Mouse (Mus musculus): Measurements from ENCODE around the gene Plekha7. TPM values are rescaled to one million over a fixed set of nuclear protein-coding genes. Genes with fewer than 3 reads are reported as not detected.

Gene Plekha7
- polyA plus RNA-seq (2015; fragmentation: Nextera tagmentation; extraction: Ambion mirVana), result 17.4 and 19.3 TPM in 2 replicates

DNA sequence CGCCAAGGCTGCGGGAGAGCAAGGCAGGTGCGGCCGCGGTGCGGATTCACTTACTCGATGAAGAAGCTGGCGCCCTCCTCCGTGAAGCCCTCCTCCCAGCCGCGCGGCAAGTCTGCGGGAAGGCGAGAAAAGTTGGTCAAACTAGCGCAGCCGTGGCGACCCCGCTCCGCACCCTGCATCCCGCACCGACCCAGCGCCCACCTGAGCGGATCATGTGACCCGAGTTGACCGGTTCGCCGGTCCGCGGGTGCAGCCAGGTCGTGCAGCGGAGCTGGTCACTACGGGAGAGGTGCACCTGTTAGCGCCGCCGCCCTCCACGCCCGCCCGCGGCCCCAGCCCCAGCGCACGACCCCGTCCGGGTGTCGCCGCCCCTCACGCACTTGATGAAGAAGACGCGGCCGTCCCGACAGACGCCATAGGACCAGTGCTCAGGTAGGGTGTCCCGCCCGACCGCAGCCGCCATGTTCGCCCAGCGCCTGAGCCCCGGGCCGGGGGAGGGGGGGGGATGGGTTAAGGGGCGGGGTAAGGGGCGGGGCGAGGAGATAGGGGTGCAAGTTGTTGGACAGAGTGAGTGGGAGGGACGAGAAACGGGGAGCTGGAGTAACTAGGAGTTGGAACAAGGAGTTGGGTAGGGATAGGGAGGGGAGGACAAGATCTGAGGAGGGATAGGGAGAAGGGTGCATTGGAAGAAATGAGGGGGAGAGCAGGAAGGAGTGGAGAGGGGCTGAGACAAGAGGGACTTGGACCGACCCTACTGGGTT, at the start of gene Plekha7:
Plekha7 (minus strand) TSS at position 506 of the 761 bp plus-strand sequence.
- H3K27me3 ChIP-seq (replicated peaks), result peaks cover 5% of the 10 kb centered on the region; the same call in 1 of the 2 replicates
- WGBS, result under 1% methylated on average over 58 of the region's 65 CpGs
- peak within 1 kb of the TSS; percentile 92 for H3K27ac ChIP-seq
- peaks cover 19% of the 10 kb centered on the region for H3K4me1 ChIP-seq
- no peaks in the 10 kb centered on the region for H3K9me3 ChIP-seq
- ATAC-seq (ENCODE audit: insufficient read depth, low FRiP score, low read depth), result peak; percentile 79
- H3K4me3 ChIP-seq (replicated peaks), result peak within 1 kb of the TSS; percentile 72
- no peaks in the 10 kb centered on the region for H3K36me3 ChIP-seq
- peak within 1 kb of the TSS; percentile 38 for H3K9ac ChIP-seq
- peak within 1 kb of the TSS; percentile 98 for H3K4me2 ChIP-seq

DNA sequence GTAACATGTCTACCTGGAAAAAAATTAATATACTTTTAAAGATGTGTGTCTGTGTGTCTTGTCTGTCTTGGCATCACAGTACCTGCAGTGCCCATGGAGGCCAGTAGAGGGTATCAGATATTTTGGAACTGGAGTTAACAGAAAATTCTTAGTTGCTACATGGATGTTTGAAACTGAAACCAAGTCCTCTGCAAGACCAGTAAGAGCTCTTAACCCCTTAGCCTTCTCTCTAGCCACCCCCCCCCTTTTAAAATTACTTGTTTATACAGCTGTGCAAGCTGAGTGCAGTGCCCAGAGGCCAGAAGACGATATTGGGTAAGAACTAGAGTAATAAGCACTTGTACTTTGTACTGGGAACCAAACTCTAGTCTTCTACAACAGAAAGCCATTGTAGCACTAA, 28.1 kb upstream of the Plekha7 start:
- Histone ChIP-seq H3K36me3 (peaks cover 6% of the 10 kb centered on the region; the same call in 1 of the 2 replicates), H3K9me3 (no peaks in the 10 kb centered on the region), H3K9ac (no peak overlapping the region), H3K4me1 (peaks cover 6% of the 10 kb centered on the region; the same call in 1 of the 2 replicates), H3K4me3 (replicated peaks) (no peak overlapping the region), H3K4me2 (no peak overlapping the region), H3K27ac (no peak overlapping the region), H3K27me3 (replicated peaks) (no peaks in the 10 kb centered on the region)
- 14% methylated on average over 1 of the region's 1 CpGs for WGBS
- no peak for ATAC-seq (ENCODE audit: insufficient read depth, low FRiP score, low read depth)

GRCm38 (mm10) chr7:116335133-116335532, 27.0 kb upstream of the Plekha7 start:
- Histone ChIP-seq H3K4me2 (peak overlapping the region; percentile 63), H3K4me1 (peaks cover 6% of the 10 kb centered on the region; the same call in 1 of the 2 replicates), H3K36me3 (peaks cover 15% of the 10 kb centered on the region; the same call in 1 of the 2 replicates), H3K9me3 (no peaks in the 10 kb centered on the region), H3K4me3 (replicated peaks) (peak overlapping the region; percentile 74; the same call in 1 of the 2 replicates), H3K27me3 (replicated peaks) (no peaks in the 10 kb centered on the region), H3K27ac (no peak overlapping the region), H3K9ac (no peak overlapping the region)
- no peak for ATAC-seq (ENCODE audit: insufficient read depth, low FRiP score, low read depth)
- 55% methylated on average over 6 of the region's 6 CpGs for WGBS

GRCm38 (mm10) chr7:116334669-116335038, 26.5 kb upstream of the Plekha7 start:
- peak overlapping the region; percentile 74; the same call in 1 of the 2 replicates for H3K27ac ChIP-seq
- H3K27me3 ChIP-seq (replicated peaks), result no peaks in the 10 kb centered on the region
- H3K4me2 ChIP-seq, result peak overlapping the region; percentile 63
- 14% methylated on average over 8 of the region's 8 CpGs for WGBS
- ATAC-seq (ENCODE audit: insufficient read depth, low FRiP score, low read depth), result no peak
- H3K36me3 ChIP-seq, result peaks cover 18% of the 10 kb centered on the region
- peak overlapping the region; percentile 63 for H3K9ac ChIP-seq
- H3K4me3 ChIP-seq (replicated peaks), result peak overlapping the region; percentile 74
- H3K9me3 ChIP-seq, result no peaks in the 10 kb centered on the region
- H3K4me1 ChIP-seq, result peaks cover 6% of the 10 kb centered on the region; the same call in 1 of the 2 replicates

DNA sequence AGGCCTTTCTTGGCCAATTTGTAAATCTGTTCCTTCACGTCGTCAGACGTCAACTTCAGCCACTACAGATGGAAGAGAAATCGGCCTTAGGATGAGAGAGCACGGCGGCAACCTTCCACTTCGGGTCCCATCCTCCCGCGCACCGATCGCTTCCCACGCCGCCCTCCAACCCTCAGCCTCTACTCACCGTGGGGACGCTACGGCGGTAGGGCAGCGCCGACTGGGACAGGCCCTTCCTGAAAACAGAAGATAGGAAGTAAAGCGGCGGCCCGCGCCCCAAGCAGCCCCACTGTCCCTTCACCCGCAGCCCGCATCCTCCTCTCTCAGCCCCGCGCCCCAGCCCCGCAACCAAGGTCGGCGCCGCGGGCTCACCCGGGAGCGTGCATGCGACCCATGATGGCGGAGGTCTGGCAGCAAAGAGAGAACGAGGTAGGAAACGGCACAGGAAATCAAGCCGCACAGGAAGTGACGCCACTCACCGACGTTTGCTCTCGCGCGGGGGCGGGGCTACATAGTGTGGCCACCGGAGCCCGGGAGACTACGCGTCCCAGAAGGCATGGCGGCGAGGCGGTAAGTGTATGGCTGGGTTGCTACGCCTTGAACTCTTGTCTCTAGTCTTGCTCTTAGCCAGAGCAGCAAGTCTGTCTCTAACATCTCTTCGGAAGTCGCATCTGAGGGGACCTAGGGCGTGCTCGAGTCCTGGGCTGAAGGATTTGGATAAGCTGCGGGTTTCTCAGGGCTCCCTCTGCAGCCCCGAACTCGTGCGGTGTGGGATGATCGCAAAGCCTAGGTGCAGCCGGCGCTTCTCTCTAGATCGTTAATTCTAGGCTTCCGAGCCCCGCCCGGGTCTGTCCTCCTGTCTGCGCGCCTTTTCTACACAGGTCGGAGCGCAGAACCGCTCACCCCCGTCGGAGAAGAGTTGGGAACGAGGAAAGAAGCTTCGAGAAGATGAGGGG, 25.8 kb upstream of the Plekha7 start, which contains the start of gene Rps13:
Rps13 (minus strand) TSS at position 483 of the 956 bp plus-strand sequence.
- peak within 1 kb of the TSS; percentile 99 for H3K9ac ChIP-seq
- ATAC-seq (ENCODE audit: insufficient read depth, low FRiP score, low read depth), result peak; percentile 99
- under 1% methylated on average over 78 of the region's 78 CpGs for WGBS

DNA sequence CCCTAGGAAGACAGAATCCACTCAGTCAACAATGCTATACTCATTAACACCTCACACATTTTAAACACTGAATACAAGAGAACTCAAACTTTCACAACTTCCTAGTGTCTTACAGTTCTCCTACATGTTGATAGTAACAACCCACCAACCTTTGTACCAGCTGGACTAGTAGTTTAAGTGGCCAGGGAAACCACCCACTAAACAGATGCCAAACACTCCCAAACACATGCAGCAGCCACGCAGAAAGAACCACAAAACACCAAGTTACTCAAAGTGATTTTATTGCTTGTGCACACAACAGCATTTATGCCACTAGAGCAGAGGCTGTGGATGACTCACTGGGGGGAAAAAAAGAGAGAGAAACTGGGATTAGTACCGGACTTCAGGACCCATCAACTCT, 23.1 kb upstream of the Plekha7 start:
- Histone ChIP-seq H3K9ac (no peak overlapping the region), H3K27ac (no peak overlapping the region), H3K9me3 (no peaks in the 10 kb centered on the region), H3K4me1 (peaks cover 6% of the 10 kb centered on the region; the same call in 1 of the 2 replicates), H3K4me2 (no peak overlapping the region), H3K4me3 (replicated peaks) (no peak overlapping the region), H3K36me3 (peaks cover 19% of the 10 kb centered on the region), H3K27me3 (replicated peaks) (no peaks in the 10 kb centered on the region)
- ATAC-seq (ENCODE audit: insufficient read depth, low FRiP score, low read depth), result no peak
- 88% methylated on average over 2 of the region's 2 CpGs for WGBS

More for the DNA sequence above, 25.8 kb upstream of the Plekha7 start, which contains the start of gene Rps13:
- Histone ChIP-seq H3K4me1 (peaks cover 6% of the 10 kb centered on the region; the same call in 1 of the 2 replicates), H3K4me2 (peak within 1 kb of the TSS; percentile 63), H3K36me3 (peaks cover 19% of the 10 kb centered on the region), H3K4me3 (replicated peaks) (peak within 1 kb of the TSS; percentile 74), H3K27ac (peak within 1 kb of the TSS; percentile 77), H3K27me3 (replicated peaks) (no peaks in the 10 kb centered on the region), H3K9me3 (no peaks in the 10 kb centered on the region)

DNA sequence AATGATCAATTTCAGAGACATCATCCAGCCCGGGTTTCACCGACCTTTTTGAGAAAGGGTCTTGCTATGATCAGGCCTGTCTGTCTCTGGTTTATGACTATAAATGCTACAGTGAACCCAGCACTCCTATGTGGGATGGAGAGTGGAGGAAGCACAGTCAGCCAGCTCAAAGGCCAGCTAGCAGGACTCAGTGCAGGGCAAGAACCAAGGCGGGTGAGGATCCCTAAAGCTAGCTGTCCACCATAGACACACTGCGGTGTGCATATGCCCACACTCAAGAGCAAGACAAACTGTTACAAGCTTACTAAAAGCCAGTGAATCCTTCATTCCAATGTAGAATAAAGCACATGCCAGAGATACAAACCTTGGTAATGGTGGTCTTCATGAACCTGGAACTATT, 21.7 kb upstream of the Plekha7 start:
- H3K4me2 ChIP-seq, result no peak overlapping the region
- peaks cover 6% of the 10 kb centered on the region; the same call in 1 of the 2 replicates for H3K4me1 ChIP-seq
- H3K9ac ChIP-seq, result no peak overlapping the region
- 83% methylated on average over 4 of the region's 4 CpGs for WGBS
- H3K27ac ChIP-seq, result no peak overlapping the region
- no peak for ATAC-seq (ENCODE audit: insufficient read depth, low FRiP score, low read depth)
- no peaks in the 10 kb centered on the region for H3K9me3 ChIP-seq
- no peaks in the 10 kb centered on the region for H3K27me3 ChIP-seq (replicated peaks)
- peaks cover 19% of the 10 kb centered on the region for H3K36me3 ChIP-seq
- no peak overlapping the region for H3K4me3 ChIP-seq (replicated peaks)

DNA sequence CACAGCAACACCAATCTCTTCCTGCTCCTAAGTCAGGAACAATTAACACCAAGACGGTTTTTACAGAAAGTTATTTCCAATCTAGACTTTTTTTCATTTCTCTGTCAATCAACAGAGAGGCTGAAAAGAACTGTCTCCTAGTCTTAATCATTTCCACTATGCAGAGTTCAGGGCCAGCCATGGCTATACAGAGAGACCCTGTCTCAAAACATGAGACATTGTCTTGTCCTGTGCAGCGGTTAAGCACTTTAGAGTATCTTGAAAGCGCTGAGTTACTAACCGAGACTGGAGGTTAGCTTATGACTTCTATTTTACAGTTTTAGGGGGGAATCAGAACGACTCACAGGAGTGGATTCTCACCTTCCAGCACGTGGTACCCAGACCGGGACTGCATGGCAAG, 20.6 kb upstream of the Plekha7 start:
- peaks cover 19% of the 10 kb centered on the region for H3K36me3 ChIP-seq
- no peak overlapping the region for H3K4me2 ChIP-seq
- WGBS, result 72% methylated on average over 7 of the region's 7 CpGs
- peaks cover 6% of the 10 kb centered on the region; the same call in 1 of the 2 replicates for H3K4me1 ChIP-seq
- no peak overlapping the region for H3K27ac ChIP-seq
- H3K4me3 ChIP-seq (replicated peaks), result no peak overlapping the region
- no peak overlapping the region for H3K9ac ChIP-seq
- no peak for ATAC-seq (ENCODE audit: insufficient read depth, low FRiP score, low read depth)
- H3K9me3 ChIP-seq, result no peaks in the 10 kb centered on the region
- no peaks in the 10 kb centered on the region for H3K27me3 ChIP-seq (replicated peaks)

GRCm38 (mm10) chr7:116327901-116328300, 19.7 kb upstream of the Plekha7 start:
- WGBS, result 81% methylated on average over 5 of the region's 5 CpGs
- no peak for ATAC-seq (ENCODE audit: insufficient read depth, low FRiP score, low read depth)
- H3K36me3 ChIP-seq, result peaks cover 19% of the 10 kb centered on the region

GRCm38 (mm10) chr7:116323331-116323964, 15.3 kb upstream of the Plekha7 start:
- WGBS, result 28% methylated on average over 10 of the region's 10 CpGs

More at GRCm38 (mm10) chr7:116327901-116328300, 19.7 kb upstream of the Plekha7 start:
- H3K27me3 ChIP-seq (replicated peaks), result no peaks in the 10 kb centered on the region
- H3K4me2 ChIP-seq, result no peak overlapping the region
- H3K4me1 ChIP-seq, result peaks cover 5% of the 10 kb centered on the region; the same call in 1 of the 2 replicates
- no peak overlapping the region for H3K27ac ChIP-seq
- H3K9ac ChIP-seq, result no peak overlapping the region
- no peaks in the 10 kb centered on the region for H3K9me3 ChIP-seq
- H3K4me3 ChIP-seq (replicated peaks), result no peak overlapping the region

DNA sequence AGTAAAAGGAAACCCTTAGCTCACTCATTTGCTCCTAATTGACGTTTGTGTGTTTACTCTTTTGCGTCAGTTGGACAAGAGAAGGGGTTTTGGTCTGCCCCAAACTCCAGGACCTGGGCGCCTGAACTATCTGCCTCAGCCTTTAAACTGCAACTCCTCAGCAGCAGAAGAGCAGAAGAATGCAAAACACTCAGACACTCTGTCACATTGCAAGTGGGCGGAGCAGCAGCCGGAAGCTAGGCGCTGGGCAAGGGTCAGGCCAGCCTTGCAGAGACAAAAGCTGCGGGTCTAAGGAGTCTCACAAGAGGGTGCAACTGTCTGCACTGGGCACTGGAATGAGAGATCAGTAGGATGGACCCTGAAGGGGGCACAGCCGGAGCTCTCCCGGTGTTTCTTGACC, 1.3 kb upstream of the Plekha7 start:
- no peak overlapping the region for H3K9ac ChIP-seq
- H3K27me3 ChIP-seq (replicated peaks), result peaks cover 5% of the 10 kb centered on the region; the same call in 1 of the 2 replicates
- H3K27ac ChIP-seq, result peak overlapping the region; percentile 36; the same call in 1 of the 2 replicates
- H3K4me2 ChIP-seq, result peak overlapping the region; percentile 98
- no peak overlapping the region; the same call in 1 of the 2 replicates for H3K4me3 ChIP-seq (replicated peaks)
- no peaks in the 10 kb centered on the region for H3K9me3 ChIP-seq
- H3K4me1 ChIP-seq, result peaks cover 19% of the 10 kb centered on the region
- ATAC-seq (ENCODE audit: insufficient read depth, low FRiP score, low read depth), result no peak
- no peaks in the 10 kb centered on the region for H3K36me3 ChIP-seq
- 12% methylated on average over 9 of the region's 9 CpGs for WGBS

More at GRCm38 (mm10) chr7:116323331-116323964, 15.3 kb upstream of the Plekha7 start:
- Histone ChIP-seq H3K9ac (no peak overlapping the region), H3K27ac (no peak overlapping the region), H3K36me3 (no peaks in the 10 kb centered on the region), H3K4me2 (peak overlapping the region; percentile 17; the same call in 1 of the 2 replicates), H3K27me3 (replicated peaks) (no peaks in the 10 kb centered on the region), H3K4me3 (replicated peaks) (no peak overlapping the region), H3K9me3 (no peaks in the 10 kb centered on the region), H3K4me1 (no peaks in the 10 kb centered on the region)
- no peak for ATAC-seq (ENCODE audit: insufficient read depth, low FRiP score, low read depth)

All from stomach, embryonic 15.5 days (tissue).